Mouse (Mus musculus): ENCODE measurements at regions not wholly inside any gene's neighbourhood (a gene's known extent, or its start where the extent isn't known, plus 50 kb on each side); places are given as distances from the start of the nearest gene placed in this dataset.

DNA sequence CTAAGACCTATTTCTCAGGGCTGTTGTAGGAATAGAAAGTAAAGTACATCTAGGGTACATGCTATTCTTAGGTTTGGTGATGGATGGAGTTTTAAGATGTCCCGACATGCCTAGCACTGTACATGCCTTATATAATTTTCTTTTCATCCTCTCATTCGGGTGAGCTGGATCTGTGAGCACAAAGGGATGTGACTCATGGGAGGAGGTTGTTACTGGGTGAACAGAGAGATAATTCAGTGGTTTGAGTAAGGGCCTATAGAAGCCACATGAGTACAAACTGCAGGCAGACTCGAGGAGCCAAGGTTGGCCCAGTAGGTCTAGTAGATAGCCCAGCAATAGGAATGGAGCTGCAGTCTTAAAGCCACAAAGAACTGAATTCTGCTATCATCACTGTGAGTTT lies 76.5 kb upstream of the Tnfaip3 start:
- no peak for DNase-seq (ENCODE audit: extremely low spot score in 1 of 2, low spot score in 1 of 2)

DNA sequence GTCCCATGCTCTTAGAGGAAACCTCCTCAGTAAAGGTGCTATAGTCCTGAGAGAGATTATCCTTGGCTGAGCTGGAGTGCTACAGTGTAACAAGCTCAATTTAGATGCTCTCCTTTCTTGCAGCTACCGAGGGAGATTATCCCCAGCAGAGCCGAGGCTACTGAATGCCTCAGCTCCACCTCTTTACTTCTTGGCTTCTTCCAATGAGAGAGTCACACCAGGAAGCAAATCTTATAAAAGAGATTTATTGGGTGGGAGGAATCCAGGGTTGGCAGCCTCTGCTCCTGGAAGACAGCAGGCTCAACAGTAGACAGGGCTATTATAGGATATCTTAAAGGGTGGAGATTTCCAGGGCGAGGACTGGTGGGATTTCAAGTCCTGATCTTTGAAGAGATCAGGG lies 75.7 kb upstream of the Tnfaip3 start:
- DNase-seq (ENCODE audit: extremely low spot score in 1 of 2, low spot score in 1 of 2) = no peak

DNA sequence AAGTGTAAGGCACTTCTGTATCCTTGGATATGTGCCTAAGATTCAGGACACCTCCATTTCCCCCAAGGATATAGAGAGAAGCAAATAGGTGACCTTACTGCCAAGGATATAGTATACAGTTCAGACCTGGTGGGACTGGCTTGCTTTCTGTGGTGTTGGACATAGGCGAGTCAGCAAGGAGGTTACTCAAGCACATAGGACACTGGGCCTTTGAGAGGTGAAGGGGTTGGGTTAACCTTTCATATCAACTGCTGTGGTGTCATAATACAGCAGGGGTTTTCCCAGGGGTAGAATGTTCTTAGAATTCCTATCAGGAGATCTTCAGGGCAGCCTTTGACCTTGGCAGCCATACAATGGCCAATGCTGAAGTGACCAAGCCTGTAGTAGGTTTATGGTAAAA lies 71.5 kb upstream of the Tnfaip3 start:
- no peak for DNase-seq (ENCODE audit: extremely low spot score in 1 of 2, low spot score in 1 of 2)

DNA sequence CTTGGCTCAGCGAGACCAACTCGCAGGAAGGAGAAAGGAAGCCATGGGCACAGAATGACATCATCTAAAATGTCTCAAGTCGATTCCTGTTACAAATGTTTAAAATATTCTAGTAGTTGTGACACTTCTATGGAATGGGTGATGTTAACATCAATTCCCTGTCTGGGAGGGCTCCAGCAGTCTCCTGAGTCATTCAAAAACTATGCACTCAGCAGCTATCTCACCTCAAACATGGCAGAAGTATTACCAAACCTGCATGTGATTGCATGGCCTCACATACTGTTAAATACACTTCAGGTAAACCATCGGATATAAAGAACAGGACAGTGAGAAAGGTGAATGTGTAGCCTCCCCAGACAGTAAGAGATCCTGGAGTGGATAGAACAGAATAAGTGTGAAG lies 66.7 kb upstream of the Tnfaip3 start:
- DNase-seq (ENCODE audit: extremely low spot score in 1 of 2, low spot score in 1 of 2) = no peak

DNA sequence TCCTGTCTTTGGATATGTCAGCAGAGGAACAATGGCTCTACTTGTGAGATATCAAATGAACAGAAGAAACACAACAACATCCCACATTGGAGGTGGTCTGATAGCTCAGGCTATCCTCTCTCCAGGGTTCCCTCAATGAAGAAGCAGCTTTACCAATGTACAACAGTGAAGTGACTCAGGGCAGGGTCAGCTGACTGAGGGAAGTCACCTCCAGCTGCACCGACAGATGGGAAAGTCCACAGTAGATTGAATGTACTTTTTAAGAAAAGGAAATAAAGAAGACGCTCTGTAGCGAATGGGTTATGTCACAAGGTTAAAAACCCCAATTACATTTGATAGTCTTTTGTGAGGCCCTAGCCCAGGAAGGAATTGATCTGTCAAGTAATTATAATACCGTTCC lies 62.6 kb upstream of the Tnfaip3 start:
- DNase-seq (ENCODE audit: extremely low spot score in 1 of 2, low spot score in 1 of 2) = no peak

DNA sequence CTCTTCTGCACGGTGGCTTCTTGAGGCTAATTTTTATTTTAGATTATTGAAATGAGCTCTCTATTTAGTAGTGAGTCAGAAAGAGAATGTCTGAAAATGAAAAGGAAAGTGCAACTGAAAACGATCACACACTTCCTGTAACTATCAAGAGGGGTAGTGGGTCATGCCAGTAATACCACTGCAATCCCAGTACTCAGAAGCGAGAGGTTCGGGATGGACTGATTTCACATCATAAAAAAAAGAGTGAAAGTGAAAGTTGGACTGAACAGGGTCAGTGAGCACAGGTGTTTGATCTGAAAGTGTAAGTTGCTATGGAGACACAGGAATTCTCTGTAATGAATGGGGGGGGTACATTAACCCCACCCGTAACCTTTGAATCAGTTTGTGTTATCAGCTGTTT lies 52.9 kb upstream of the Tnfaip3 start:
- no peak for DNase-seq (ENCODE audit: extremely low spot score in 1 of 2, low spot score in 1 of 2)

DNA sequence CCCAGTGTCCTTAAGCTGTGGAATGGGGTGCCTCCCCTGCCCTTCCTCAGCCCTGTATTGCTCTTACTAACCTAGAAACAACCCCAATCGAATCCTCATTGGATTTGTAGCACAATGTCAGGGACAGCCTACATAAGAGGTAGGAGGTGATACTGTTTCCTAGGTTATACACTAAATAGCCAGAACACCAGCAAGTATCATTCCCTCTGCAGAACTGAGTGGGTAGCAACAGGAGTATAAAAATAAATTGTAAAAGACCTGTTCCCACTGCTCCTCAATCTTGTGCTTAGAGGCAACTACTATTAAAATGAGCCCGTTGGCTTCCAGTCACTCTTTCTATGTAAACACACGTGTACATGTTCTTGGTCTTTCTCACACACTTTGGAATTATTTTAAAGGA lies 52.2 kb upstream of the Tnfaip3 start:
- no peak for DNase-seq (ENCODE audit: extremely low spot score in 1 of 2, low spot score in 1 of 2)

DNA sequence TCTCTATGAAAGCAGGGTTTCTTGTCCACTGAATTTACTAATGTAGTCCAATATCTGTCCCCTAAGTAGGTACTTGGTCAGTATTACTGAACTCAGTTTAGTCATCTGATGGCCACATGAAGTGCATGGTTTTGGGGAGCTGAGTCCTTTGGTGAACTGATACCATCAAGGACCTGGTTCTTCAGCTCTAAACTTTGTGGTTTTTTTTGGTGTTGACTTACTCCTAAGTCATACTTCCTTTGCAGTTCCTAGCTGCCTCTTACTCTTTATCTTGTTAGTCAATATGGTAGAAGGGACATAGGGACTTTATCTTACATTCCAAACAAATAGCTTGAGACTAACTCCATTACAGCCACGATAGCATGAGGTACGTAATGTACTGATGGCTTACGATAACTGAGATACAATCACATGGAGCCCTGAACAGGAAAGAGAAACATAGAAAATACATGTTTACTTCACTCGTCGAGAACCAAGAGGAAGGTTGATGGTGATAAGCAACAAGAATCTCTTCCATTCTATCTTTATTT lies 51.4 kb upstream of the Tnfaip3 start:
- DNase-seq (ENCODE audit: extremely low spot score in 1 of 2, low spot score in 1 of 2) = no peak

Measured in layer of hippocampus, postnatal 25 days (tissue).